Mouse (Mus musculus): ENCODE measurements around the gene Rpl23.

GRCm38 (mm10) chr11:97779968-97780701 lies 2.1 kb downstream of the Rpl23 start:
- TF ChIP-seq CTCF (IDR thresholded peaks at IDR 0.05; ENCODE audit: borderline replicate concordance, insufficient read depth, low read length) (no peak), POLR2A (IDR thresholded peaks at IDR 0.05; ENCODE audit: low read depth, low read length) (no peak)

Measured in embryonic fibroblast, embryonic 13.5 days (primary cell).